Mouse (Mus musculus) embryonic stem cell, embryonic (primary cell): Measurements from ENCODE around the gene Kcnh2.

Experiments
- CTCF ChIA-PET, 4 experiments: fragments of 300-600 bp in 2 of 4; fragments of 350-600 bp in 2 of 4; sonication (Branson Sonifier 250); formaldehyde crosslinking; loops; one replicate each; lab custom pipeline; 2022; ENCODE audit warnings: inconsistent platforms in 2 of 4; lab: Charles Lee
- POLR2A ChIA-PET, 4 experiments: fragments of 300-600 bp in 2 of 4; fragments of 350-600 bp in 2 of 4; sonication (Branson Sonifier 250); formaldehyde crosslinking; loops; one replicate each; lab custom pipeline; 2022; ENCODE audit warnings: antibody characterized with exemption in 4 of 4, inconsistent platforms in 1 of 4; lab: Charles Lee

Kcnh2 gene

GRCm38 (mm10) chr5:24364508-24364907, 13.1 kb upstream of the Kcnh2 start, which contains the start of gene Nos3:
Gene Nos3 (plus strand): TSS chr5:24364810.
- POLR2A ChIA-PET: interaction anchor here in 3 of 4 experiments (0.6 to 3.1 kb wide), 7 partner anchors 12 to 189 kb away, joined by 3 to 12 read pairs (median 5); partner anchors contain the start of genes Abcb8 (in 1 of the 3) and Kcnh2 (in 1 of the 3)

DNA sequence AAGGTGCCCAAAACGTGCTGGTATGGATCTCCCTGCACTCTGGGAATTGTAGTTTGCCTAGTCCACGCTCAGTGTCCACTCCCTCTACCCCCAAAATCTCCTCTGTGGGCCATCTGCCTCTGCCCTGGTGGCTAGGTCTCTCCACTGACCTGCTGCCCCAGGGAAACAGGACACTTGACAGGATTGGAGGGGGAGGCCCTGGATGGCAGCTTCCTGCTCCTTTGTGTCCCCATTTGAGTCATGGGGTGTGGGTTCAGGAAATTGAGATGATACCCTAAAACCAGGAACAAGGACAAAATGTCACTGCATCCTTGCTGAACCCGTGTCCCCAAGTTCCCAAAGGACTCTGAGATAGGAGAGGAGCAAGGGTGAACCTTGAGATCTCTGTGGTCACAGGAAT, 12.7 kb upstream of the Kcnh2 start:
- CTCF ChIA-PET: interaction anchor here in 2 of 4 experiments (1.8 to 6.6 kb wide), 2 partner anchors 28 to 30 kb away, joined by 23 to 49 read pairs; partner anchors contain the start of gene Abcb8 (in 1 of the 2)
- POLR2A ChIA-PET: interaction anchor here in 3 of 4 experiments (0.8 to 3.1 kb wide), 4 partner anchors 12 to 98 kb away, joined by 3 to 12 read pairs (median 6); partner anchors contain the start of gene Kcnh2 (in 1 of the 3)

More at GRCm38 (mm10) chr5:24364508-24364907, 13.1 kb upstream of the Kcnh2 start, which contains the start of gene Nos3:
- CTCF ChIA-PET: interaction anchor here in 2 of 4 experiments (0.7 to 6.6 kb wide), 6 partner anchors 13 to 1984 kb away, joined by 5 to 49 read pairs (median 10); partner anchors contain the start of gene Abcb8 (in 1 of the 2)

GRCm38 (mm10) chr5:24363467-24363866, 12.1 kb upstream of the Kcnh2 start:
- ChIA-PET POLR2A (interaction anchor here in 2 of 4 experiments (1.0 to 3.1 kb wide), 4 partner anchors 11 to 97 kb away, joined by 3 to 12 read pairs (median 5); partner anchors contain the start of gene Kcnh2 (in 1 of the 2)), CTCF (interaction anchor here in 2 of 4 experiments (0.9 to 6.6 kb wide), 4 partner anchors 27 to 31 kb away, joined by 4 to 49 read pairs (median 15); partner anchors contain the start of gene Abcb8 (in 1 of the 2))

- POLR2A ChIA-PET: interaction anchor here in 3 of 4 experiments (0.5 to 2.3 kb wide), 33 partner anchors 9 to 1090 kb away, joined by 3 to 15 read pairs (median 4); partner anchors contain the start of genes Abcb8 (in 1 of the 3), Kcnh2 (in 1 of the 3) and Nub1 (in 1 of the 3)
- CTCF ChIA-PET: interaction anchor here (0.5 to 6.6 kb wide), 65 partner anchors 9 to 745 kb away, joined by 3 to 49 read pairs (median 4); partner anchors contain the start of genes Abcb8 (in 2 of the 4), Atg9b (in 1 of the 4), Chpf2 (in 1 of the 4) and Fastk (in 1 of the 4)
Measured at GRCm38 (mm10) chr5:24360792-24361454, 9.5 kb upstream of the Kcnh2 start.

GRCm38 (mm10) chr5:24357461-24357860, 6.1 kb upstream of the Kcnh2 start:
- POLR2A ChIA-PET: interaction anchor here in 3 of 4 experiments (0.5 to 2.2 kb wide), 27 partner anchors 9 to 394 kb away, joined by 3 to 8 read pairs (median 4); partner anchors contain the start of genes Abcb8 (in 1 of the 3), Fastk (in 1 of the 3) and Nupl2 (in 1 of the 3)
- CTCF ChIA-PET: interaction anchor here (0.5 to 3.4 kb wide), 62 partner anchors 9 to 520 kb away, joined by 3 to 44 read pairs (median 4); partner anchors contain the start of genes Abcb8 (in 4 of the 4) and Agap3 (in 1 of the 4)

DNA sequence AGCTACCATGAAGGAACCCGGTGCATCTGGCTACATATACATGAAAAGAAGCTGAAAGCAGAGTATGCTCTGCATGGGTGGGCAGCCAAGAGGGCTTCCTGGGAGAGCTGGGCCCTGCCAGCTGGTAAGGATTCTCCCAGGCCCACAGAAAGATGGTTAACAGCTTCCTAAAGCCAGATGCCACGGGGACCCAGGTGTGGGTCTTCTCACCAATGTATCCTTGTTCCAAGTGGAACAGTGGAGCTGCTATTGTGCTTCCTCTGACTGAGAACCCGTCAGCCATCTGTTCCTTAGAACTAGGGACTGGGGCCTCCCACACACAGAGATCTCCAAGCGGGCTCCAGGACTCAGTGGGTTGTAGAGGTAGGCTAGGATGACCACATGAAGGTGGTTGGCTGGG, 5.4 kb upstream of the Kcnh2 start:
- ChIA-PET POLR2A (interaction anchor here in 3 of 4 experiments (0.6 to 2.2 kb wide), 20 partner anchors 9 to 192 kb away, joined by 3 to 8 read pairs (median 4); partner anchors contain the start of genes Abcb8 (in 1 of the 3) and Nupl2 (in 1 of the 3)), CTCF (interaction anchor here (0.5 to 3.4 kb wide), 49 partner anchors 8 to 393 kb away, joined by 3 to 44 read pairs (median 5); partner anchors contain the start of genes Abcb8 (in 4 of the 4) and Agap3 (in 1 of the 4))

DNA sequence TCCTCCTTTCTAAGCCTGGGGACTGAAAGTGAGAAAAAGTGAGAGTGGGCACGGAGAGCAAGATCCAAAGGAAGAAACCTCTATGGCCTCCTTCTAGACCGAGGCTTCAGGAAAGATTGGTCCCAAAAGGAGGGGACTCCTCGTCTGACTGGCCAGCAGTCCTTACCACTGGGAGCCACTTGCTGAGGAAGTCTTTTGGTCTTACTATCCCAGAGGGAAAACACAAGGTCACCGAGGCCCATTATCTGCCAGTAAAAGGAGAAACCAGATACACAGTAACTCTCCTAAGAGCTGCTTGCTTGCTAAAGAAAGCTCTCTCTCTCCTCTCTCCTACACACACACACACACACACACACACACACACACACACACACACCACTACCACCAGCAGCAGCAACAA, 1.9 kb upstream of the Kcnh2 start:
- ChIA-PET CTCF (interaction anchor here in 3 of 4 experiments (0.5 to 3.0 kb wide), 6 partner anchors 18 to 563 kb away, joined by 3 to 15 read pairs (median 4); no protein-coding TSS in a partner anchor), POLR2A (interaction anchor here in 3 of 4 experiments (0.5 to 3.8 kb wide), 12 partner anchors 9 to 242 kb away, joined by 3 to 21 read pairs (median 4); no protein-coding TSS in a partner anchor)

GRCm38 (mm10) chr5:24352251-24352859, 951 bp upstream of the Kcnh2 start:
- POLR2A ChIA-PET: interaction anchor here in 3 of 4 experiments (0.6 to 3.8 kb wide), 30 partner anchors 8 to 1172 kb away, joined by 3 to 21 read pairs (median 3); partner anchors contain the start of genes Abcb8 (in 1 of the 3), Atg9b (in 1 of the 3), Cdk5 (in 1 of the 3) and Nos3 (in 1 of the 3)
- CTCF ChIA-PET: interaction anchor here (0.5 to 3.0 kb wide), 23 partner anchors 9 to 1127 kb away, joined by 3 to 15 read pairs (median 4); partner anchors contain the start of gene Abcb8 (in 1 of the 4)

DNA sequence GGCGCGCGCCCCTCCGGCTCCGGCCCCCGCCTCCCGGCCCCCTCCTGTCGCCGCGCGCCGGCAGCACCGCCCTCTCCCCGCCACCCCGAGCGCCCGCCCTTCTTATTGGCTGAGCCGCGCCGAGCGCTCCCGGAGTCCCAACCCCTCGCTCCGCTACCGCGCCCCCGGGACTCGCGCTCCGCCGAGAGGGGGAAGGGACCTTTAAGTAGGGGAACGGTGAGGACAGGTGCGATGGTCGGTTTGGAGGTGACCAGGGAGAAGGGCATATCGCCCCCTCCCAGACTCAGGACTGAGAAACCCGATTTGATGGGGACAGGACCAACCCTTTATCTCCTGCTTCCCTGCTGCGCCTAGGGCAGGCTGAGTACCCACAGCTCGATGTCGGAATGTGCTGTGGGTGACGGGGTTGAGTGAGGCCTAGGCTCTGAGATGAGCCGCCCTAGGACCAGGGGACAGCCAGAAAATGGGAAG, 332 bp upstream of the Kcnh2 start:
- CTCF ChIA-PET: interaction anchor here (0.6 to 3.0 kb wide), 21 partner anchors 9 to 659 kb away, joined by 3 to 15 read pairs (median 4); partner anchors contain the start of gene Abcb8 (in 2 of the 4)
- POLR2A ChIA-PET: interaction anchor here in 3 of 4 experiments (0.6 to 3.8 kb wide), 27 partner anchors 7 to 656 kb away, joined by 3 to 21 read pairs (median 3); partner anchors contain the start of genes Atg9b (in 1 of the 3), Cdk5 (in 1 of the 3), Nos3 (in 1 of the 3) and Slc4a2 (in 1 of the 3)

DNA sequence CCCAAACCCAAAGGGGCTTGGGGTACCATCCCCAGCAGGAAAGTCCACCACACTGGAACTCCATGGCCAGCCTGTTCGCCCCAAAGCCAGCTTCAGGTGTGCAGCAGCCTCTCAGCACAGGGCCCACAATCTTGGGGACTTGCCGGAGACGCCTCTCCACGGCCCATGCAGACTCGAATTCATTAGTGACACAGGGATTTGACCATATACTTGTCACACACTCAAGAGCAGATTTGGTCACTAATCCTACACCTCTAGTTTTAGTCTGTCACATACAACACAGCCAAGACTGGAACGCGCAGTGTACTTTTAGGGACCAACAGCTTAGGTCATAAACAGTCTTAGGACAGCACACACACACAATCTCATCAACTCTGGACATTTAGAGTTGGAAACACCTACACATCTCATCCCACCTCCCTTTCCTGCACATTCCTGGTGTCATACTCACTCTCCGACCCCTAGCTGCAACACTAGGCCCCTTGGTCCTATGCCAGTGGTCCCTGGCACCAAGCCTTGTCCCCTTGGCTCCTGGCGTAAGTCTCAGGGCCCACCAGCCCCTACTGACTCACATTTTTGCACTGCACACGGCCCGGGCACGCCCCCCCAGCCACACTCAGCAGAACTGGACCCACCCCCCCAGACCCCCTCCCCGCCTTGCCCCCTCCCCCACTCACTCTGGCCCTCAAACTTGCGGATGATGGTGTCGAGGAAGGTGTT, 713 bp downstream of the Kcnh2 start:
- POLR2A ChIA-PET: interaction anchor here in 3 of 4 experiments (0.8 to 3.8 kb wide), 4 partner anchors 11 to 37 kb away, joined by 4 to 21 read pairs (median 8); no protein-coding TSS in a partner anchor

DNA sequence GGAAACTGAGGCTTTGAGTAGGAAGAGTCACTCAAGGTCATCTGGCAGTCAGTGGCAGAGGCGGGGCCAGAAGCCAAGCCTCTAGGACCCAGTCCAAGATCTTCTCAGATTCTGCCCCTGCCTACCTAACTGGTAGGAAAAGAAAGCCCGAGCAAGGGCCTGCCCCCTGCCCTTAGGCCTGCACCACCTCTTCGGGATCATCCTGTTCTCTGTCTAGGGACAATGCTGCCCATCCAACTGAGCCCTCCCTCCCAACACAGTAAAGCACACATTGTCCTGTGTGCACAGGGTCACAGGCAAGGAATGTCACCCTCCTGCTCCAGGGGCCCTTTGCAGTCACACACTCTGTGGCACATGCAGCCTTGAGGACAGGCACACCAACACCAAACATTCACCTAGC, 1.3 kb downstream of the Kcnh2 start:
- CTCF ChIA-PET: interaction anchor here in 2 of 4 experiments (0.8 to 3.9 kb wide), 3 partner anchors 8 to 44 kb away, joined by 3 to 24 read pairs (median 12); no protein-coding TSS in a partner anchor
- POLR2A ChIA-PET: interaction anchor here in 2 of 4 experiments (2.0 to 3.8 kb wide), 3 partner anchors 10 to 38 kb away, joined by 4 to 21 read pairs (median 11); no protein-coding TSS in a partner anchor

More for the DNA sequence above, 713 bp downstream of the Kcnh2 start:
- CTCF ChIA-PET: interaction anchor here in 2 of 4 experiments (0.8 to 2.7 kb wide), 3 partner anchors 15 to 660 kb away, joined by 3 to 12 read pairs (median 3); no protein-coding TSS in a partner anchor

GRCm38 (mm10) chr5:24348546-24348945, 2.9 kb downstream of the Kcnh2 start:
- POLR2A ChIA-PET: interaction anchor here in 2 of 4 experiments (0.7 to 3.0 kb wide), 11 partner anchors 9 to 192 kb away, joined by 3 to 13 read pairs (median 4); partner anchors contain the start of genes Asb10 (in 1 of the 2) and Tmub1 (in 1 of the 2)
- CTCF ChIA-PET: interaction anchor here in 3 of 4 experiments (0.5 to 3.9 kb wide), 12 partner anchors 9 to 274 kb away, joined by 3 to 24 read pairs (median 4); no protein-coding TSS in a partner anchor

DNA sequence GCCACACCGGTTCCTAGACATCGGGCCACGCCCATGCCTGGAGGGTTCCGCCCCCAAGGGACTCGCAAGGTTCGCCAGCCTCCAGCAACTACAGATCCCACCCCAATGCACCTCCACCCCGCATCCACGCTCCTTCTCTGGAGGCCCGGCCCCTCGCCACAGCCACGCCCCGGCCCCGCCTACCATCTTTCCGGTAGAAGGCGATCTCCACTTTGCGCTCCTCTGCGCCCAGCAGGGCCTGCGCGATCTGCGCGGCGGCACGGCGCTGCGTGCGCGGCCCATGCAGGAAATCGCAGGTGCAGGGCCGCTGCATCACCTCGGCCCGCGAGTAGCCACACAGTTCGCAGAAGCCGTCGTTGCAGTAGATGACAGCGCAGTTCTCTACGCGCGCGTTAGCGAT, 3.3 kb downstream of the Kcnh2 start:
- ChIA-PET CTCF (interaction anchor here in 3 of 4 experiments (0.5 to 3.9 kb wide), 15 partner anchors 9 to 274 kb away, joined by 3 to 24 read pairs (median 4); no protein-coding TSS in a partner anchor), POLR2A (interaction anchor here in 2 of 4 experiments (0.8 to 3.0 kb wide), 12 partner anchors 9 to 192 kb away, joined by 3 to 13 read pairs (median 5); partner anchors contain the start of gene Asb10 (in 1 of the 2))

GRCm38 (mm10) chr5:24347186-24347875, 4.1 kb downstream of the Kcnh2 start:
- POLR2A ChIA-PET: interaction anchor here in 3 of 4 experiments (0.6 to 3.0 kb wide), 23 partner anchors 9 to 495 kb away, joined by 3 to 13 read pairs (median 4); partner anchors contain the start of genes Abcb8 (in 1 of the 3), Agap3 (in 1 of the 3) and Rheb (in 1 of the 3)

More at GRCm38 (mm10) chr5:24347186-24347875, 4.1 kb downstream of the Kcnh2 start:
- CTCF ChIA-PET: interaction anchor here (0.6 to 3.9 kb wide), 15 partner anchors 10 to 139 kb away, joined by 3 to 24 read pairs (median 4); partner anchors contain the start of gene Abcb8 (in 1 of the 4)
